Mouse (Mus musculus) skeletal muscle tissue, adult 2 months (tissue): ENCODE results near the gene Prrc2a.

Experiments
- DNase-seq: peaks from one replicate; pipeline ENCODE4 v3.0.0-alpha.2; 2012; ENCODE audit warnings: low read depth, low spot score

Gene Prrc2a

GRCm38 (mm10) chr17:35106522-35106921 is 58.2 kb downstream of the Prrc2a start:
- DNase-seq = no peak

- DNase-seq = no peak
Measured at GRCm38 (mm10) chr17:35105740-35106389, 58.8 kb downstream of the Prrc2a start.

- no peak for DNase-seq
Measured at GRCm38 (mm10) chr17:35104754-35105153, 59.9 kb downstream of the Prrc2a start.

- no peak for DNase-seq
Measured at GRCm38 (mm10) chr17:35104079-35104478, 60.6 kb downstream of the Prrc2a start.

GRCm38 (mm10) chr17:35103221-35103690 is 61.4 kb downstream of the Prrc2a start:
- DNase-seq = peak; percentile 23

- DNase-seq = no peak
Measured at GRCm38 (mm10) chr17:35102299-35102698, 62.4 kb downstream of the Prrc2a start.

- no peak for DNase-seq
Measured at GRCm38 (mm10) chr17:35101161-35101560, 63.5 kb downstream of the Prrc2a start.

- no peak for DNase-seq
Measured at GRCm38 (mm10) chr17:35100196-35100765, 64.4 kb downstream of the Prrc2a start.
